Mouse (Mus musculus): ENCODE measurements around the gene Lgi4. TPM values are rescaled to one million over a fixed set of nuclear protein-coding genes. Genes with fewer than 3 reads are reported as not detected.

Lgi4 gene
- total RNA-seq, 1 experiment: 0.18 TPM

- no peak for TF ChIP-seq MAFK (IDR thresholded peaks at IDR 0.05; ENCODE audit: insufficient read depth, low read depth, low read length)
- no peak for TF ChIP-seq CHD2 (IDR thresholded peaks at IDR 0.05; ENCODE audit: low read depth, low read length)
- TF ChIP-seq ZC3H11A (IDR thresholded peaks at IDR 0.05; ENCODE audit: borderline replicate concordance, low read depth, low read length): no peak
- TF ChIP-seq ZNF384 (IDR thresholded peaks at IDR 0.05; ENCODE audit: low read depth, low read length): no peak
- no peak for TF ChIP-seq HCFC1 (IDR thresholded peaks at IDR 0.05; ENCODE audit: borderline replicate concordance, insufficient read depth, low read length)
- no peaks in the 10 kb centered on the region for H3K36me3 ChIP-seq (ENCODE audit: control insufficient read depth, insufficient read depth, low read length, poor library complexity, severe bottlenecking)
- peaks cover 0 to 8% of the 10 kb centered on the region in 2 experiments; a peak in 2 of 4 replicates for H3K4me1 ChIP-seq (ENCODE audit: control insufficient read depth in 2 of 2, insufficient read depth in 2 of 2, low read length in 2 of 2, poor library complexity in 1 of 2)
- no peak overlapping the region for H3K4me3 ChIP-seq (ENCODE audit: insufficient read depth in 1 of 2, low read depth in 1 of 2, low read length in 2 of 2, poor library complexity in 1 of 2, severe bottlenecking in 1 of 2)
- no peaks in the 10 kb centered on the region for H3K9me3 ChIP-seq (ENCODE audit: control insufficient read depth, insufficient read depth, low read depth, low read length)
- in situ Hi-C loops (cut with MboI; ENCODE audit: low sequenced_read_pairs in 2 of 2, unreplicated experiment in 2 of 2): no loop called here
- DNase-seq (ENCODE audit: low read depth, low spot score): no peak
- H3K27ac ChIP-seq (ENCODE audit: insufficient read depth, low read depth, low read length, poor library complexity, severe bottlenecking): no peak overlapping the region
- H3K9ac ChIP-seq (ENCODE audit: insufficient read depth, low read depth, low read length, poor library complexity, severe bottlenecking): no peak overlapping the region
Measured at GRCm38 (mm10) chr7:31063074-31063560, 4.0 kb downstream of the Lgi4 start.

GRCm38 (mm10) chr7:31067836-31068235, 8.7 kb downstream of the Lgi4 start:
- DNase-seq (ENCODE audit: low read depth, low spot score): no peak
- peak overlapping the region; percentile 53 to 58; a peak in 3 of 4 replicates for H3K4me3 ChIP-seq (ENCODE audit: insufficient read depth in 1 of 2, low read depth in 1 of 2, low read length in 2 of 2, poor library complexity in 1 of 2, severe bottlenecking in 1 of 2)
- H3K27ac ChIP-seq (ENCODE audit: insufficient read depth, low read depth, low read length, poor library complexity, severe bottlenecking): no peak overlapping the region

GRCm38 (mm10) chr7:31069491-31069890, 10.3 kb downstream of the Lgi4 start:
- TF ChIP-seq MAFK (IDR thresholded peaks at IDR 0.05; ENCODE audit: insufficient read depth, low read depth, low read length): no peak
- 0 out of 2 replicates have a peak, but pooled peaks have one; percentile 22 for TF ChIP-seq CHD2 (IDR thresholded peaks at IDR 0.05; ENCODE audit: low read depth, low read length)
- no peak for DNase-seq (ENCODE audit: low read depth, low spot score)
- in situ Hi-C loops (cut with MboI; ENCODE audit: low sequenced_read_pairs in 2 of 2, unreplicated experiment in 2 of 2): no loop called here
- Histone ChIP-seq H3K4me1 (ENCODE audit: control insufficient read depth in 2 of 2, insufficient read depth in 2 of 2, low read length in 2 of 2, poor library complexity in 1 of 2) (peaks cover 0 to 5% of the 10 kb centered on the region in 2 experiments; a peak in 1 of 4 replicates), H3K4me3 (ENCODE audit: insufficient read depth in 1 of 2, low read depth in 1 of 2, low read length in 2 of 2, poor library complexity in 1 of 2, severe bottlenecking in 1 of 2) (no peak overlapping the region), H3K9me3 (ENCODE audit: control insufficient read depth, insufficient read depth, low read depth, low read length) (no peaks in the 10 kb centered on the region), H3K36me3 (ENCODE audit: control insufficient read depth, insufficient read depth, low read length, poor library complexity, severe bottlenecking) (no peaks in the 10 kb centered on the region), H3K27ac (ENCODE audit: insufficient read depth, low read depth, low read length, poor library complexity, severe bottlenecking) (no peak overlapping the region), H3K9ac (ENCODE audit: insufficient read depth, low read depth, low read length, poor library complexity, severe bottlenecking) (no peak overlapping the region)

More at GRCm38 (mm10) chr7:31067836-31068235, 8.7 kb downstream of the Lgi4 start:
- in situ Hi-C loops (cut with MboI; ENCODE audit: low sequenced_read_pairs in 2 of 2, unreplicated experiment in 2 of 2): no loop called here
- Histone ChIP-seq H3K9me3 (ENCODE audit: control insufficient read depth, insufficient read depth, low read depth, low read length) (no peaks in the 10 kb centered on the region), H3K9ac (ENCODE audit: insufficient read depth, low read depth, low read length, poor library complexity, severe bottlenecking) (0 out of 2 replicates have a peak overlapping the region, but pooled peaks have one; percentile 5), H3K4me1 (ENCODE audit: control insufficient read depth in 2 of 2, insufficient read depth in 2 of 2, low read length in 2 of 2, poor library complexity in 1 of 2) (peaks cover 0 to 5% of the 10 kb centered on the region in 2 experiments; a peak in 1 of 4 replicates), H3K36me3 (ENCODE audit: control insufficient read depth, insufficient read depth, low read length, poor library complexity, severe bottlenecking) (no peaks in the 10 kb centered on the region)
- TF ChIP-seq CHD2 (IDR thresholded peaks at IDR 0.05; ENCODE audit: low read depth, low read length) (no peak), ZNF384 (IDR thresholded peaks at IDR 0.05; ENCODE audit: low read depth, low read length) (no peak), ZC3H11A (IDR thresholded peaks at IDR 0.05; ENCODE audit: borderline replicate concordance, low read depth, low read length) (no peak), MAFK (IDR thresholded peaks at IDR 0.05; ENCODE audit: insufficient read depth, low read depth, low read length) (no peak), HCFC1 (IDR thresholded peaks at IDR 0.05; ENCODE audit: borderline replicate concordance, insufficient read depth, low read length) (no peak)

GRCm38 (mm10) chr7:31070324-31070723, 11.2 kb downstream of the Lgi4 start:
- in situ Hi-C loops (cut with MboI; ENCODE audit: low sequenced_read_pairs in 2 of 2, unreplicated experiment in 2 of 2): no loop called here
- H3K4me3 ChIP-seq (ENCODE audit: insufficient read depth in 1 of 2, low read depth in 1 of 2, low read length in 2 of 2, poor library complexity in 1 of 2, severe bottlenecking in 1 of 2): no peak overlapping the region
- H3K4me1 ChIP-seq (ENCODE audit: control insufficient read depth in 2 of 2, insufficient read depth in 2 of 2, low read length in 2 of 2, poor library complexity in 1 of 2): peaks cover 0 to 5% of the 10 kb centered on the region in 2 experiments; a peak in 1 of 4 replicates
- no peaks in the 10 kb centered on the region for H3K9me3 ChIP-seq (ENCODE audit: control insufficient read depth, insufficient read depth, low read depth, low read length)
- TF ChIP-seq MAFK (IDR thresholded peaks at IDR 0.05; ENCODE audit: insufficient read depth, low read depth, low read length): no peak
- TF ChIP-seq CHD2 (IDR thresholded peaks at IDR 0.05; ENCODE audit: low read depth, low read length): no peak
- no peak for TF ChIP-seq ZNF384 (IDR thresholded peaks at IDR 0.05; ENCODE audit: low read depth, low read length)
- TF ChIP-seq ZC3H11A (IDR thresholded peaks at IDR 0.05; ENCODE audit: borderline replicate concordance, low read depth, low read length): no peak
- no peak for TF ChIP-seq HCFC1 (IDR thresholded peaks at IDR 0.05; ENCODE audit: borderline replicate concordance, insufficient read depth, low read length)
- H3K9ac ChIP-seq (ENCODE audit: insufficient read depth, low read depth, low read length, poor library complexity, severe bottlenecking): no peak overlapping the region
- H3K36me3 ChIP-seq (ENCODE audit: control insufficient read depth, insufficient read depth, low read length, poor library complexity, severe bottlenecking): no peaks in the 10 kb centered on the region
- no peak overlapping the region for H3K27ac ChIP-seq (ENCODE audit: insufficient read depth, low read depth, low read length, poor library complexity, severe bottlenecking)
- no peak for DNase-seq (ENCODE audit: low read depth, low spot score)

- peaks cover 0 to 2% of the 10 kb centered on the region in 2 experiments; a peak in 1 of 4 replicates for H3K4me1 ChIP-seq (ENCODE audit: control insufficient read depth in 2 of 2, insufficient read depth in 2 of 2, low read length in 2 of 2, poor library complexity in 1 of 2)
- H3K4me3 ChIP-seq (ENCODE audit: insufficient read depth in 1 of 2, low read depth in 1 of 2, low read length in 2 of 2, poor library complexity in 1 of 2, severe bottlenecking in 1 of 2): no peak overlapping the region
- no peak overlapping the region for H3K9ac ChIP-seq (ENCODE audit: insufficient read depth, low read depth, low read length, poor library complexity, severe bottlenecking)
- no peak for DNase-seq (ENCODE audit: low read depth, low spot score)
- no peaks in the 10 kb centered on the region for H3K36me3 ChIP-seq (ENCODE audit: control insufficient read depth, insufficient read depth, low read length, poor library complexity, severe bottlenecking)
- no peak for TF ChIP-seq ZNF384 (IDR thresholded peaks at IDR 0.05; ENCODE audit: low read depth, low read length)
- no peak for TF ChIP-seq HCFC1 (IDR thresholded peaks at IDR 0.05; ENCODE audit: borderline replicate concordance, insufficient read depth, low read length)
- TF ChIP-seq ZC3H11A (IDR thresholded peaks at IDR 0.05; ENCODE audit: borderline replicate concordance, low read depth, low read length): no peak
- no peak for TF ChIP-seq CHD2 (IDR thresholded peaks at IDR 0.05; ENCODE audit: low read depth, low read length)
- no peak for TF ChIP-seq MAFK (IDR thresholded peaks at IDR 0.05; ENCODE audit: insufficient read depth, low read depth, low read length)
- H3K27ac ChIP-seq (ENCODE audit: insufficient read depth, low read depth, low read length, poor library complexity, severe bottlenecking): no peak overlapping the region
- no peaks in the 10 kb centered on the region for H3K9me3 ChIP-seq (ENCODE audit: control insufficient read depth, insufficient read depth, low read depth, low read length)
- in situ Hi-C loops (cut with MboI; ENCODE audit: low sequenced_read_pairs in 2 of 2, unreplicated experiment in 2 of 2): no loop called here
Measured at GRCm38 (mm10) chr7:31072326-31072725, 13.2 kb downstream of the Lgi4 start.
